Mouse (Mus musculus) kidney, embryonic 14.5 days (tissue): ENCODE measurements at regions not wholly inside any gene's neighbourhood (a gene's known extent, or its start where the extent isn't known, plus 50 kb on each side); places are given as distances from the start of the nearest gene placed in this dataset.
A peak's percentile ranks its signal among the peaks of the same experiment; 100 is the strongest.

ENCODE experiments used
- ATAC-seq: fragments of 200-750 bp; cut with Nextera tagmentation; 2 replicates; pipeline ENCODE4 v1.8.0; 2017; ENCODE audit warnings: moderate number of reproducible peaks, mild to moderate bottlenecking, moderate TSS enrichment, moderate library complexity; ENCODE audit not compliant: low FRiP score, low TSS enrichment
- H3K27ac ChIP-seq: fragments of 300-500 bp; sonication (generic); 2 replicates; pipeline ENCODE4 v1.5.1; 2014; ENCODE audit warnings: low read depth, mild to moderate bottlenecking, low read length, moderate library complexity, mixed read lengths
- H3K27me3 ChIP-seq: fragments of 300-500 bp; sonication (generic); 2 replicates; pipeline ENCODE4 v1.6.1; 2014; ENCODE audit warnings: mild to moderate bottlenecking, low read length; ENCODE audit not compliant: control insufficient read depth, insufficient read depth
- H3K36me3 ChIP-seq: fragments of 300-500 bp; sonication (generic); 2 replicates; pipeline ENCODE4 v1.6.1; 2014; ENCODE audit warnings: low read length, mixed read lengths; ENCODE audit not compliant: control insufficient read depth, insufficient read depth
- H3K4me1 ChIP-seq: fragments of 300-500 bp; sonication (generic); 2 replicates; pipeline ENCODE4 v1.6.1; 2014; ENCODE audit warnings: low read length, mixed read lengths; ENCODE audit not compliant: control insufficient read depth, insufficient read depth
- H3K4me2 ChIP-seq: fragments of 300-500 bp; sonication (generic); replicated peaks from 2 replicates; pipeline ENCODE4 v1.6.1; 2014; ENCODE audit warnings: low read depth, mild to moderate bottlenecking, low read length
- H3K4me3 ChIP-seq: fragments of 300-500 bp; sonication (generic); 2 replicates; pipeline ENCODE4 v1.5.1; 2014; ENCODE audit warnings: mild to moderate bottlenecking, low read length
- H3K9ac ChIP-seq: fragments of 300-500 bp; sonication (generic); 2 replicates; pipeline ENCODE4 v1.6.1; 2014; ENCODE audit warnings: low read depth, mild to moderate bottlenecking, low read length, moderate library complexity
- H3K9me3 ChIP-seq: fragments of 300-500 bp; sonication (generic); 2 replicates; pipeline ENCODE4 v1.6.1; 2016; ENCODE audit warnings: low read length; ENCODE audit not compliant: control insufficient read depth
- WGBS: fragments of 180-500 bp; shearing (Covaris S2); extraction: QIAGEN DNeasy Blood & Tissue Kit; methylation state at CpG from one replicate; pipeline ENCODE4 v1.1.7; 2014; 5-methylcytosine and 5-hydroxymethylcytosine counted together

GRCm38 (mm10) chr15:56979353-56979752 is 498.1 kb downstream of the Slc22a22 start:
- H3K9ac ChIP-seq, result no peak overlapping the region
- no peaks in the 10 kb centered on the region for H3K36me3 ChIP-seq
- no peak overlapping the region for H3K27ac ChIP-seq
- H3K4me2 ChIP-seq, result no peak overlapping the region
- no peaks in the 10 kb centered on the region for H3K4me1 ChIP-seq
- H3K27me3 ChIP-seq, result no peaks in the 10 kb centered on the region
- H3K9me3 ChIP-seq, result no peaks in the 10 kb centered on the region
- 78% methylated on average over 1 of the region's 1 CpGs for WGBS
- ATAC-seq, result no peak
- no peak overlapping the region for H3K4me3 ChIP-seq

DNA sequence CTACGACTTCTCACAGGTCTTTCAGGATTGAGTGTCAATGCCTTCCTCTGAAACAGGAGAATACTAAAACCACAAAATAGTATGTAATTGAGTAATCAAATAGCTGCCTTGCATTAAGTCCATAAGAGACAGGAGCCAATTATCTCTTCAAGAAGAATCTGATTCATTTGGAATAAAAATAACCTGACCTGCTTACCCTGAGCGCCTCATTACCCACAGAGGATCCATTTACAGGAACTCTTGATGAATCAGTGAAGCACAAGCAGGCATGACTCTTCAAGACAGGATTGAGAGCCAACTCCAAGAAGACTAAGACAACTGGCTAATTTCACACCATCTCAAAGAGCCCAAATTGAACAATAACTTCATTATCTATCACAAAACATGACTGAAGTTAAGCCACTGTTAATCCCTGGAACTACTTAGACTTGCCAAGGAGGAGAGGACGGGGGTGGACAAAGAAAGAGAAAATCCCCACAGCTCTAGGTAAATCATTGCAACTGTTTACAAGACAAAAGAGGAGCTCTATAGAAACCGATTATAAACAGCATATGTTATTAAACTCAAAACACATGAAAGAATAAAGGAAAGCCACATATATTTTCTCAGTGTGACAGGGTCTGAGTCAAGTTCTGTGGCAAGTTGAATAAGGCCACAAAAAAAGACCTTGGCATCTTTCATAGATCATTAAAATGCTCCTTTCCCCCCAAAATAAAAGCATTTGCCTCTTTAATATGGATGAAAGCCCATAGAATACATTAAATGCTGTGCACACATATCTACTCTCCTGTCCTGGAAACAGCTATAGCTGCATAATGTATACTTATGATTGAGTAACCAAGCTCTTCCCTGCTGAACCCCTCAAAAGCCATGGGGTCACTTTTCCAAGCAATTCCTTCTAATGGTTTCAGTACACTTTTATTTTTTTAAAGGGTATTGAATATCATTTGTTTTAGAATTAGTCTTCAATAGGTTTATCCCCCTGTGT is 501.7 kb downstream of the Slc22a22 start:
- Histone ChIP-seq H3K9ac (no peak overlapping the region), H3K9me3 (no peaks in the 10 kb centered on the region), H3K4me1 (no peaks in the 10 kb centered on the region), H3K4me2 (no peak overlapping the region), H3K27ac (no peak overlapping the region), H3K4me3 (no peak overlapping the region), H3K27me3 (no peaks in the 10 kb centered on the region), H3K36me3 (no peaks in the 10 kb centered on the region)
- ATAC-seq, result no peak
- 66% methylated on average over 4 of the region's 4 CpGs for WGBS

GRCm38 (mm10) chr15:56970140-56970539 is 507.3 kb downstream of the Slc22a22 start:
- 82% methylated on average over 1 of the region's 1 CpGs for WGBS
- no peak for ATAC-seq

GRCm38 (mm10) chr15:56956356-56956755 is 521.1 kb downstream of the Slc22a22 start:
- no peaks in the 10 kb centered on the region for H3K9me3 ChIP-seq
- no peak overlapping the region for H3K9ac ChIP-seq
- H3K4me2 ChIP-seq, result no peak overlapping the region
- H3K36me3 ChIP-seq, result no peaks in the 10 kb centered on the region
- 85% methylated on average over 2 of the region's 2 CpGs for WGBS
- no peaks in the 10 kb centered on the region for H3K4me1 ChIP-seq
- no peaks in the 10 kb centered on the region for H3K27me3 ChIP-seq
- no peak for ATAC-seq
- no peak overlapping the region for H3K4me3 ChIP-seq
- no peak overlapping the region for H3K27ac ChIP-seq

More at GRCm38 (mm10) chr15:56970140-56970539, 507.3 kb downstream of the Slc22a22 start:
- H3K36me3 ChIP-seq, result no peaks in the 10 kb centered on the region
- H3K27me3 ChIP-seq, result no peaks in the 10 kb centered on the region
- no peak overlapping the region for H3K27ac ChIP-seq
- no peak overlapping the region for H3K4me2 ChIP-seq
- H3K9me3 ChIP-seq, result no peaks in the 10 kb centered on the region
- H3K4me1 ChIP-seq, result no peaks in the 10 kb centered on the region
- H3K4me3 ChIP-seq, result no peak overlapping the region
- H3K9ac ChIP-seq, result no peak overlapping the region

GRCm38 (mm10) chr15:56952176-56952575 is 525.2 kb downstream of the Slc22a22 start:
- H3K4me3 ChIP-seq, result no peak overlapping the region
- H3K9me3 ChIP-seq, result no peaks in the 10 kb centered on the region
- H3K9ac ChIP-seq, result no peak overlapping the region
- no peak overlapping the region for H3K4me2 ChIP-seq
- H3K36me3 ChIP-seq, result no peaks in the 10 kb centered on the region
- H3K27ac ChIP-seq, result no peak overlapping the region
- no peaks in the 10 kb centered on the region for H3K27me3 ChIP-seq
- H3K4me1 ChIP-seq, result no peaks in the 10 kb centered on the region
- ATAC-seq, result no peak

DNA sequence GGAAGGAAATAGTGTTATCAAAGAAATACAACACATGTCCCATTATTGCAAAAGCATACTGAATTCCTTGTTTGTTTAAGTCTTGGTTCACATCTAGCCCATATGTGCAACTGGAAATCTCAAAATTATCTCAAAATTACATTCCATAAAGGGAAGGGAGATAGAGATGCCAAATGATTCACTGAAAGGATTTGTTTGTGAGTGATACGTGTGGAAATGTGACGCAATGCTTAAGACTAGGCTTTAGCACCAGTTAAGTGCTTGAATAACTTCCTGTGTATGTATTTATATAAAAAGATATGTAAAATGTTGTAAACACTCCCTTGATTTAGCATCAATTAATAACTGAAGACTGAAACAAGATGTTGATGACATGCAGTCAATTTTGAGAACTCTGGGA is 526.6 kb downstream of the Slc22a22 start:
- Histone ChIP-seq H3K36me3 (no peaks in the 10 kb centered on the region), H3K4me3 (no peak overlapping the region), H3K4me1 (no peaks in the 10 kb centered on the region), H3K4me2 (no peak overlapping the region), H3K27me3 (no peaks in the 10 kb centered on the region), H3K9ac (no peak overlapping the region), H3K27ac (no peak overlapping the region), H3K9me3 (no peaks in the 10 kb centered on the region)
- ATAC-seq, result no peak
- 93% methylated on average over 2 of the region's 2 CpGs for WGBS

DNA sequence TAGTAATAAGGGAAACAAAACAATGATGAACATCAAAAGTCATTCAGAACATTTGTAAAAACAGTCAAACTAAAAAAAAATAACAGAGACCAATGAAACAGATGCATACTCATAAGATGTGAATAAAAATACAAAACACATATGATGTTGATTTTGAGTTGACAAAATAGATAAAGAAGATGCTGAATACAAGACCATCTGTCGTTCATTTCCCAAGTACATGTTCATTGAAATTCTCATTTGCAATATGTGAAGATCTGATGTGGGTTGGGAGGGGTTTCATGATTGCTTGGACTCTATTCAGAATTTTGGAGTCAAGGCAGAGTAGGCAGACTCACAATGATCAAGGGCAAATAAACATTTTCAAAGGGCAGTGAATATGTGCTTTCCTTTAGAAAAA is 536.5 kb downstream of the Slc22a22 start:
- H3K4me3 ChIP-seq, result no peak overlapping the region
- no peaks in the 10 kb centered on the region for H3K4me1 ChIP-seq
- no peaks in the 10 kb centered on the region for H3K27me3 ChIP-seq
- H3K4me2 ChIP-seq, result no peak overlapping the region
- no peak for ATAC-seq
- H3K9me3 ChIP-seq, result no peaks in the 10 kb centered on the region
- no peak overlapping the region for H3K27ac ChIP-seq
- 95% methylated on average over 1 of the region's 1 CpGs for WGBS
- H3K9ac ChIP-seq, result no peak overlapping the region
- no peaks in the 10 kb centered on the region for H3K36me3 ChIP-seq

DNA sequence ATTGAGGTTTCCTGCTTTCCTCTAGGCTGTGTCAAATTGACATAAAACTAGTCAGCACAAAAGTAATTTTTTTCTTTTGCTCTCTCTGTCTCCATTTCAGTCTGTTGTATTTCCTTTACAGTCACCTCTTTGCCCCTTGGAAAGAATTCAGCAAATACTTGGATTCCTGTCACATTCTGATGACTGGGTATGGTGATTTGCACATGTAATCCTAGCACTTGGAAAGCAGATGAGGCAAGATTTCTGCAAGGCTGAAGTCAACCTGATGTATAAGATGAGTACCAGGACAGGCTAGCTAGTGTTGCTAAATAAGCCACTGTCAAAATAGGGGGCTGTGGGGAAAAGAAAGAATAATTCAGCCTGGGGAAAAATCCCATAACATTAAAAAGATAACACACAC is 580.9 kb downstream of the Slc22a22 start:
- no peak for ATAC-seq
- H3K4me2 ChIP-seq, result no peak overlapping the region
- no peak overlapping the region for H3K27ac ChIP-seq
- H3K9ac ChIP-seq, result no peak overlapping the region
- no peak overlapping the region for H3K4me3 ChIP-seq
- H3K36me3 ChIP-seq, result no peaks in the 10 kb centered on the region
- no peaks in the 10 kb centered on the region for H3K27me3 ChIP-seq
- no peaks in the 10 kb centered on the region for H3K4me1 ChIP-seq
- H3K9me3 ChIP-seq, result no peaks in the 10 kb centered on the region

GRCm38 (mm10) chr15:56881501-56881900 is 595.9 kb downstream of the Slc22a22 start:
- Histone ChIP-seq H3K4me1 (no peaks in the 10 kb centered on the region), H3K36me3 (no peaks in the 10 kb centered on the region), H3K27ac (no peak overlapping the region), H3K4me3 (no peak overlapping the region), H3K4me2 (no peak overlapping the region), H3K27me3 (no peaks in the 10 kb centered on the region), H3K9ac (no peak overlapping the region), H3K9me3 (0 out of 2 replicates have a peak, but pooled peaks cover 3% of the 10 kb centered on the region)
- peak; percentile 92 for ATAC-seq
- WGBS, result 9% methylated on average over 5 of the region's 5 CpGs
